Mouse (Mus musculus) bone marrow macrophage, adult 2 months (primary cell): ENCODE data around the gene Kcnq2.

ENCODE experiments used
- CTCF ChIP-seq: IDR thresholded peaks from 2 replicates; pipeline ENCODE4 v1.5.1; 2012; ENCODE audit warnings: low read depth, mild to moderate bottlenecking, low read length, moderate library complexity
- POLR2A ChIP-seq: IDR thresholded peaks from 2 replicates; pipeline ENCODE4 v1.6.1; 2012; ENCODE audit warnings: mild to moderate bottlenecking, low read depth, low read length, borderline replicate concordance

DNA sequence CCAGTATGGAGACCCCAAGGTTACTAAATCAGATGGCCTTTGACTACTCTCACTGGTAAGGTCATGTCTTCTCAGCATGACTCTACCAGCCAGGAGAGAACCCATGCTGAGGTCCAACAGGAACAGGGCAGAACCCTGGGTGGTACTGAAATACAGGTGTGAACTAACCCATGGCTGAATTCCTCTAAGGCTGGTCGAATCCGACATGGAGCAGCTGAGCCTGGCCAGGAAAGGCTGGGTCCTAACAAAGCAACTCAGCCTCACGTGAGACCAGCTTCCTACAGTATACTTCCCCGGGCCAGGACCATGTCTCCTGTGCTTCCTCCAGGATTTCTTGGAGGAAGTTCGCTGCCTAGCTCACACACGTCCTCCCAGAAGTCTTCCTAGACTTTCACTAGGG lies 98.5 kb downstream of the Kcnq2 start:
- TF ChIP-seq CTCF (no peak), POLR2A (no peak)
